8 mouse cellular contexts compared by ENCODE assay signal in genomic region chr19:58861174-58861760, GRCm38 (mm10).
DNase-seq lines count a peak whose midpoint lies in the region; ATAC-seq and TF ChIP-seq lines count a peak whose summit lies in the region.

No protein-coding gene starts in this region.

- 28% methylated on average over 12 of the region's 12 CpGs for WGBS in heart, postnatal 0 days
- WGBS in embryonic facial prominence, embryonic 11.5 days, result 20% methylated on average over 11 of the region's 12 CpGs
- WGBS in hindbrain, embryonic 14.5 days, result 11% methylated on average over 12 of the region's 12 CpGs
- 16% methylated on average over 11 of the region's 12 CpGs for WGBS in midbrain, embryonic 12.5 days

- no peak overlapping the region for H3K27ac ChIP-seq in heart, postnatal 0 days (ENCODE audit: low read depth)
- no peak overlapping the region for H3K27ac ChIP-seq in embryonic facial prominence, embryonic 11.5 days (replicated peaks; ENCODE audit: low read depth, low read length)
- H3K27ac ChIP-seq in hindbrain, embryonic 14.5 days, result peak overlapping the region; percentile 73; the same call in 1 of the 2 replicates
- peak overlapping the region; percentile 75 for H3K27ac ChIP-seq in midbrain, embryonic 12.5 days (replicated peaks)

- no peaks in the 10 kb centered on the region for H3K36me3 ChIP-seq in heart, postnatal 0 days (replicated peaks; ENCODE audit: control insufficient read depth, insufficient read depth, low read length)
- no peaks in the 10 kb centered on the region for H3K36me3 ChIP-seq in embryonic facial prominence, embryonic 11.5 days (replicated peaks; ENCODE audit: control insufficient read depth, insufficient read depth, low read depth, low read length)
- no peaks in the 10 kb centered on the region for H3K36me3 ChIP-seq in hindbrain, embryonic 14.5 days (replicated peaks; ENCODE audit: control insufficient read depth, insufficient read depth)
- H3K36me3 ChIP-seq in midbrain, embryonic 12.5 days, result no peaks in the 10 kb centered on the region

- 0 out of 2 replicates have a peak overlapping the region, but pooled peaks have one; percentile 55 for H3K9ac ChIP-seq in heart, postnatal 0 days (replicated peaks; ENCODE audit: low read depth, low read length)
- no peak overlapping the region for H3K9ac ChIP-seq in embryonic facial prominence, embryonic 11.5 days (replicated peaks; ENCODE audit: low read length)
- peak overlapping the region; percentile 86; the same call in 1 of the 2 replicates for H3K9ac ChIP-seq in hindbrain, embryonic 14.5 days
- H3K9ac ChIP-seq in midbrain, embryonic 12.5 days (replicated peaks), result no peak overlapping the region; the same call in 1 of the 2 replicates

- TF ChIP-seq EP300 in heart, postnatal 0 days (IDR thresholded peaks at IDR 0.05; ENCODE audit: low read depth), result no peak

- ATAC-seq in heart, postnatal 0 days (ENCODE audit: insufficient read depth, low read depth), result no peak; the same call in 1 of the 2 replicates
- ATAC-seq in embryonic facial prominence, embryonic 11.5 days (replicated peaks; ENCODE audit: insufficient number of reproducible peaks, low FRiP score, low TSS enrichment, low read depth), result no peak
- ATAC-seq in hindbrain, embryonic 14.5 days (ENCODE audit: low FRiP score), result no peak
- ATAC-seq in midbrain, embryonic 12.5 days (ENCODE audit: low FRiP score, low read depth), result peak; percentile 72; the same call in 1 of the 2 replicates

- peak overlapping the region; percentile 92 for H3K4me2 ChIP-seq in heart, postnatal 0 days (ENCODE audit: low read depth, low read length)
- peak overlapping the region; percentile 84 for H3K4me2 ChIP-seq in embryonic facial prominence, embryonic 11.5 days (ENCODE audit: low read depth, low read length)
- peak overlapping the region; percentile 88 for H3K4me2 ChIP-seq in hindbrain, embryonic 14.5 days (replicated peaks)
- peak overlapping the region; percentile 76 for H3K4me2 ChIP-seq in midbrain, embryonic 12.5 days (replicated peaks)

- H3K4me3 ChIP-seq in heart, postnatal 0 days (ENCODE audit: low read depth, low read length), result peak overlapping the region; percentile 68
- peak overlapping the region; percentile 51 for H3K4me3 ChIP-seq in embryonic facial prominence, embryonic 11.5 days (ENCODE audit: low read depth, low read length)
- peak overlapping the region; percentile 72 for H3K4me3 ChIP-seq in hindbrain, embryonic 14.5 days (replicated peaks; ENCODE audit: low read length)
- peak overlapping the region; percentile 56 for H3K4me3 ChIP-seq in midbrain, embryonic 12.5 days

- H3K27me3 ChIP-seq in heart, postnatal 0 days (ENCODE audit: control insufficient read depth, insufficient read depth, low read length), result 0 out of 2 replicates have a peak, but pooled peaks cover 3% of the 10 kb centered on the region
- 0 out of 2 replicates have a peak, but pooled peaks cover 4% of the 10 kb centered on the region for H3K27me3 ChIP-seq in embryonic facial prominence, embryonic 11.5 days (ENCODE audit: control insufficient read depth, insufficient read depth, low read length)
- no peaks in the 10 kb centered on the region for H3K27me3 ChIP-seq in hindbrain, embryonic 14.5 days (ENCODE audit: control insufficient read depth, insufficient read depth, low read length)
- peaks cover 21% of the 10 kb centered on the region for H3K27me3 ChIP-seq in midbrain, embryonic 12.5 days

- TF ChIP-seq CTCF in heart, postnatal 0 days (IDR thresholded peaks at IDR 0.05; ENCODE audit: low read depth), result no peak

- no peaks in the 10 kb centered on the region for H3K9me3 ChIP-seq in heart, postnatal 0 days (replicated peaks; ENCODE audit: control insufficient read depth, low read length)
- no peaks in the 10 kb centered on the region for H3K9me3 ChIP-seq in embryonic facial prominence, embryonic 11.5 days (replicated peaks; ENCODE audit: control insufficient read depth, low read length)
- H3K9me3 ChIP-seq in hindbrain, embryonic 14.5 days (ENCODE audit: control insufficient read depth, low read length), result no peaks in the 10 kb centered on the region
- H3K9me3 ChIP-seq in midbrain, embryonic 12.5 days, result 0 out of 2 replicates have a peak, but pooled peaks cover 3% of the 10 kb centered on the region

- no peak for DNase-seq in heart, postnatal 0 days (ENCODE audit: low spot score)
- DNase-seq in heart, postnatal 4 days, result no peak
- DNase-seq in embryonic facial prominence, embryonic 11.5 days (ENCODE audit: low spot score), result no peak
- no peak for DNase-seq in hindbrain, embryonic 14.5 days (ENCODE audit: low spot score)
- DNase-seq in embryo, embryonic 11 days, result no peak
- DNase-seq in urinary bladder, postnatal 14 days (ENCODE audit: low spot score), result no peak
- no peak for DNase-seq in yolk sac, embryonic 10.5 days (ENCODE audit: low spot score)

- H3K4me1 ChIP-seq in heart, postnatal 0 days (ENCODE audit: control insufficient read depth, insufficient read depth), result peaks cover 28% of the 10 kb centered on the region
- H3K4me1 ChIP-seq in embryonic facial prominence, embryonic 11.5 days (ENCODE audit: control insufficient read depth, insufficient read depth, low read length), result peaks cover 5% of the 10 kb centered on the region; the same call in 1 of the 2 replicates
- peaks cover 16% of the 10 kb centered on the region; the same call in 1 of the 2 replicates for H3K4me1 ChIP-seq in hindbrain, embryonic 14.5 days (replicated peaks; ENCODE audit: control insufficient read depth, insufficient read depth, low read length)
- H3K4me1 ChIP-seq in midbrain, embryonic 12.5 days, result peaks cover 28% of the 10 kb centered on the region

Comparison
In these comparisons a context has a peak if more than half of its experiments do, and no peak if none do; other contexts are left out.
1. H3K27ac ChIP-seq: peak in hindbrain, embryonic 14.5 days (single experiment) and midbrain, embryonic 12.5 days (single experiment); none in heart, postnatal 0 days (single experiment) and embryonic facial prominence, embryonic 11.5 days (single experiment).
2. H3K9ac ChIP-seq: peak in heart, postnatal 0 days (single experiment) and hindbrain, embryonic 14.5 days (single experiment); none in embryonic facial prominence, embryonic 11.5 days (single experiment) and midbrain, embryonic 12.5 days (single experiment).
3. Peak in every context shown above with its lines, with median percentiles within 50 percentile points of each other: H3K4me2 ChIP-seq and H3K4me3 ChIP-seq.